Mouse (Mus musculus): Measurements from ENCODE around the gene Ift81.

DNA sequence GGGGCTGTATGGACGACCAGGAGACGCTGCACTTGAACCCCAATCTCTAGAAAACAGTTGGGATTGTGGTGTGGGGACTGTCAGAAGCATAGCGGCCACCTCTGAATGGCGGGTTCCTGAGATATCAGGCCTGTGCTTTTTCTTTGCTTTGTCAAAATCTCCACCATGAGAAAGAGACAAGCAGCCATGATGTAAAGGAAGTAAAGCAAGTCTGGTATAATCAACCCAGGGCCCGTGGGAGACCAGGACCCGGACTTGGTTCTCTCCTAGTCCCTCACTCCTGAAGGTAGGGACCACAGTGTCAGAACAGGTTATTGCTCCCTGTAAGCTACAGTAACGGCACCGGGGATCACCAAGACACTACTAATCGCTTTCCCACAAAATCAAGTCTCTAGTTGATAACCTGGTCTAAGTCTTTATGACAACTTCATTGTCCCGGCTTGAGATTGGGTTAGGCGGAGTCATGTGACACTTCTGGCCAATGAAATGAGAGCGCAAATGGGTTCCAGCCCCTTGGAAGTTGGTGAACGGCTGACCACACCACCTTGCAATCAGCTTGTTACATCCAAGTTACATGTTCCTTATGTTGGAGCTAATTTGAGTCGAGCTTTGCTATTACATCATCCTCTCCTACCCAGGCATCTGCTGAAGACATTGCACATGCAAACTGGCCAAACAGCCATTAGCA is 11.4 kb upstream of the Ift81 start:
- TF ChIP-seq CTCF (IDR thresholded peaks at IDR 0.05; ENCODE audit: extremely low read depth, insufficient read depth, low read length) (no peak), POLR2A (IDR thresholded peaks at IDR 0.05; ENCODE audit: extremely low read depth, insufficient read depth, low read length) (no peak)
